Mouse (Mus musculus) sigmoid colon, adult 10 weeks (tissue): ENCODE data around the gene Ar. TPM values are rescaled to one million over a fixed set of nuclear protein-coding genes. Genes with fewer than 3 reads are reported as not detected.

Source experiments
- polyA plus RNA-seq: library from polyadenylated mRNA; stranded (reverse); fragments of 350-450 nt; fragmentation: Illumina TruSeq; extraction: RNeasy Lipid Tissue Mini Kit (QIAGEN cat#74804); gene quantifications from one replicate; pipeline ENCODE4 v1.2.3, GENCODE M21; 2014; ENCODE audit warnings: low read depth, low replicate concordance

The Ar gene
- polyA plus RNA-seq, result 2.9 TPM

GRCm38 (mm10) chrX:98148531-98149342 is at the start of gene Ar:
Ar (plus strand) TSS chrX:98148769.

